Mouse (Mus musculus): ENCODE data around the gene Ptprd.

GRCm38 (mm10) chr4:75974728-75975127, 2237.0 kb downstream of the Ptprd start:
- TF ChIP-seq CTCF (IDR thresholded peaks at IDR 0.05; ENCODE audit: borderline replicate concordance, insufficient read depth, low read depth, low read length) = no peak
- no peak for TF ChIP-seq POLR2A (IDR thresholded peaks at IDR 0.05; ENCODE audit: borderline replicate concordance, insufficient read depth, low read length)
